Mouse (Mus musculus) liver, embryonic 14.5 days (tissue): ENCODE data around the gene Fyn. TPM values are rescaled to one million over a fixed set of nuclear protein-coding genes. Genes with fewer than 3 reads are reported as not detected.

Source experiments
- ATAC-seq: fragments of 200-750 bp; cut with Nextera tagmentation; 2 replicates; pipeline ENCODE4 v1.8.0; 2017; ENCODE audit warnings: moderate number of reproducible peaks, mild to moderate bottlenecking, moderate library complexity; ENCODE audit not compliant: insufficient read depth
- DNase-seq, 3 experiments: peaks; one replicate each; pipeline ENCODE4 v3.0.0-alpha.2; 2012 to 2013; ENCODE audit warnings: low read depth in 3 of 3, low spot score in 3 of 3
- H3K27ac ChIP-seq: fragments of 300-500 bp; sonication (generic); 2 replicates; pipeline ENCODE4 v1.5.1; 2014; ENCODE audit warnings: moderate library complexity, mild to moderate bottlenecking, control low read depth, inconsistent platforms
- H3K27me3 ChIP-seq: fragments of 300-500 bp; sonication (generic); 2 replicates; pipeline ENCODE4 v1.6.1; 2014; ENCODE audit warnings: mild to moderate bottlenecking, low read length, moderate library complexity; ENCODE audit not compliant: control insufficient read depth, insufficient read depth
- H3K36me3 ChIP-seq: fragments of 300-500 bp; sonication (generic); replicated peaks from 2 replicates; pipeline ENCODE4 v1.6.1; 2014; ENCODE audit warnings: low read depth; ENCODE audit not compliant: control insufficient read depth, insufficient read depth
- H3K4me1 ChIP-seq, 2 experiments: fragments of 200-500 bp in 1 of 2; fragments of 300-500 bp in 1 of 2; sonication (generic) in 1 of 2; replicated peaks; 2 replicates each; pipeline ENCODE4 v1.6.1; 2012 to 2014; ENCODE audit warnings: antibody characterized with exemption in 1 of 2, inconsistent platforms in 1 of 2, low read length in 1 of 2; ENCODE audit not compliant: control insufficient read depth in 2 of 2, insufficient read depth in 2 of 2
- H3K4me2 ChIP-seq: fragments of 300-500 bp; sonication (generic); 2 replicates; pipeline ENCODE4 v1.6.1; 2014; ENCODE audit warnings: low read depth, mild to moderate bottlenecking, control low read depth, moderate library complexity
- H3K4me3 ChIP-seq, 2 experiments: fragments of 200-500 bp in 1 of 2; fragments of 300-500 bp in 1 of 2; sonication (generic) in 1 of 2; 2 replicates each; pipeline ENCODE4 v1.5.1; 2012 to 2014; ENCODE audit warnings: low read depth in 2 of 2, low read length in 2 of 2, mild to moderate bottlenecking in 2 of 2, control low read depth in 1 of 2, inconsistent platforms in 1 of 2, moderate library complexity in 1 of 2; ENCODE audit not compliant: insufficient read depth in 1 of 2
- H3K9ac ChIP-seq: fragments of 300-500 bp; sonication (generic); replicated peaks from 2 replicates; pipeline ENCODE4 v1.6.1; 2014; ENCODE audit warnings: mild to moderate bottlenecking, control low read depth, moderate library complexity
- H3K9me3 ChIP-seq: fragments of 300-500 bp; sonication (generic); 2 replicates; pipeline ENCODE4 v1.6.1; 2016; ENCODE audit warnings: low read length, mixed read lengths; ENCODE audit not compliant: control insufficient read depth
- CTCF ChIP-seq: IDR thresholded peaks from 2 replicates; pipeline ENCODE4 v1.5.1; 2016; ENCODE audit warnings: antibody characterized with exemption, low read depth, control low read depth
- EP300 ChIP-seq: IDR thresholded peaks from 2 replicates; pipeline ENCODE4 v1.6.1; 2016; ENCODE audit warnings: antibody characterized with exemption, low read depth
- WGBS: fragments of 180-500 bp; shearing (Covaris S2); extraction: QIAGEN DNeasy Blood & Tissue Kit; methylation state at CpG from one replicate; pipeline ENCODE4 v1.1.7; 2014; ENCODE audit not compliant: insufficient replicate concordance; 5-methylcytosine and 5-hydroxymethylcytosine counted together
- polyA plus RNA-seq, 2 experiments: library from polyadenylated mRNA; depleted of rRNA in 1 of 2; stranded (reverse) in 1 of 2; unstranded in 1 of 2; fragments of >200 nt; fragmentation: Nextera tagmentation in 1 of 2; extraction: Ambion mirVana in 1 of 2; gene quantifications; 2 replicates each; pipeline versions ENCODE4 v1.2.1 to v1.2.3; 2012 to 2014

The Fyn gene
- polyA plus RNA-seq, 2 experiments: 8.2 to 9.8 TPM

DNA sequence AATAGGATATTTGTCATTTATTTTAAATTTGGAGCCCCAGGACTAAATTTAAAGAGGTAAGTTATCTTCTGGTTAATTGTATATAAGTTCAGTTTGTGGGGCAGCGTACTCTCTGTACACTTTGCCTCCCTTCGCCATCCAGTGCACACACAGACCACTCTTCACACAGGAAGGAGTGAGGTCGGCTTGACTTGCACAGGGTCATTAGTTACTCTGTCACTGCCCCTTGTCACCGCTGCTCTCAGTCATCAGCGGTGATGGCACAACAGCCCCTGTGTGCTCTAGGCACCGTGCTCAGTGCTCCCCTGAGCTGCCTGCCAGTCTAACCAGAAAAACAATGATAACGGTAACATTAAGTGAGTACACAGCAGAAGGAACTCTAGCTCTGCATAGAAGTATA is 21.9 kb downstream of the Fyn start:
- Histone ChIP-seq H3K4me3 (no peak overlapping the region), H3K9ac (no peak overlapping the region), H3K27ac (no peak overlapping the region), H3K4me2 (no peak overlapping the region), H3K36me3 (no peaks in the 10 kb centered on the region; the same call in 1 of the 2 replicates), H3K27me3 (no peaks in the 10 kb centered on the region), H3K9me3 (no peaks in the 10 kb centered on the region), H3K4me1 (peaks cover 2 to 4% of the 10 kb centered on the region in 2 experiments; a peak in 2 of 4 replicates)
- DNase-seq (no peak), ATAC-seq (no peak)
- TF ChIP-seq CTCF: no peak
- no peak for TF ChIP-seq EP300
- 85% methylated on average over 7 of the region's 7 CpGs for WGBS

DNA sequence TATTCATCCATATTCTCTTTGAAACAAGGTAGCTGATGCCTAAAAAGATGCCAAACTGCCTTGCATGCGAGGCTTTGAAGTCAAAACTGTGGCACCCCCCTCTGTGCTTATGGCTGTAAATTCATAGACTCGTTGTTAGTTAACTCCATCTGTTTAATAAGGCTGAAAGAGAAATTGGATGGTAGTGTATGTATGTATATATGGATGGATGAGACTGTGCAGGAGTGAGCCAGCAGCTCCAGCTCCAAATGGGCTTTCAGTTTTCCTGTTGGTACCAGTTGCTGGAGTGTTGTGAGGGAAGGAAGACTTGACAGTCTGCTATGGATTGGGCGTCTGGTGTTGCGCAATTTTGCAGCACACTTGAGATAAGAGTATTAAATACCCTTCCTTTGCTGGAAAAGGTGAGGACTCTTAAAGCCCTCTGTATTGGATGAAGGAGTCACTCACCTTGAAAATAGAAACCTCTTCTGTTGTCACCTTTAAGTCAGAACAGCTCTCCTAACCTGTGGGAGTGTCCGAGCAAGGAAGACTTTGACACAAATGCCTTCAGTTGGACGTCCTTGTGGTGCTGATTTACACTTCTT is 24.3 kb downstream of the Fyn start:
- WGBS: 69% methylated on average over 6 of the region's 6 CpGs
- no peak for DNase-seq
- no peak overlapping the region for H3K9ac ChIP-seq
- H3K4me1 ChIP-seq: no peaks in the 10 kb centered on the region
- H3K4me2 ChIP-seq: no peak overlapping the region
- H3K9me3 ChIP-seq: no peaks in the 10 kb centered on the region
- H3K4me3 ChIP-seq: no peak overlapping the region
- TF ChIP-seq CTCF (no peak), EP300 (no peak)
- H3K36me3 ChIP-seq: no peaks in the 10 kb centered on the region; the same call in 1 of the 2 replicates
- no peak overlapping the region for H3K27ac ChIP-seq
- ATAC-seq: no peak
- no peaks in the 10 kb centered on the region for H3K27me3 ChIP-seq

DNA sequence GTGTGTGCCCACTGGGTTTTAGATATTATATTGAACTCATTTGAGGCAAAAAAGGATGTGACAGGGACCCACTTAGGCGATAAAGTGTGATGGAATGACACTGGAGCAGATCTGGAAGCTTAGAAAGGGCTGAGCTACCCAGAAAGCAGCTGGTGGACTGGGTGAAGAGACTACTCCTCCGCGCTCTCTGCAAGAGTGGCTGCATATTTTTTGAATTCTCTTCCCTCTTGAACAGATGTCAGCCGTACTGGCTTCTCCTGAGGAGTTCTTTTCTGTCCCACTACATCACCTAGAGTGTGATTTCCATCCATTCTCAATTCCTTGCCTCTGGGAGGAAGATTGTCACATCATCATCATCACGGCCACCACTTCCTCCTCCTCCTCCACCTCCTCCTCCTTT is 26.9 kb downstream of the Fyn start:
- H3K9ac ChIP-seq: no peak overlapping the region
- ATAC-seq: no peak
- H3K4me2 ChIP-seq: no peak overlapping the region
- no peaks in the 10 kb centered on the region; the same call in 1 of the 2 replicates for H3K36me3 ChIP-seq
- H3K4me3 ChIP-seq: no peak overlapping the region
- H3K27me3 ChIP-seq: no peaks in the 10 kb centered on the region
- H3K9me3 ChIP-seq: no peaks in the 10 kb centered on the region
- TF ChIP-seq CTCF (no peak), EP300 (no peak)
- WGBS: 72% methylated on average over 5 of the region's 5 CpGs
- no peak for DNase-seq
- H3K27ac ChIP-seq: no peak overlapping the region
- no peaks in the 10 kb centered on the region for H3K4me1 ChIP-seq

DNA sequence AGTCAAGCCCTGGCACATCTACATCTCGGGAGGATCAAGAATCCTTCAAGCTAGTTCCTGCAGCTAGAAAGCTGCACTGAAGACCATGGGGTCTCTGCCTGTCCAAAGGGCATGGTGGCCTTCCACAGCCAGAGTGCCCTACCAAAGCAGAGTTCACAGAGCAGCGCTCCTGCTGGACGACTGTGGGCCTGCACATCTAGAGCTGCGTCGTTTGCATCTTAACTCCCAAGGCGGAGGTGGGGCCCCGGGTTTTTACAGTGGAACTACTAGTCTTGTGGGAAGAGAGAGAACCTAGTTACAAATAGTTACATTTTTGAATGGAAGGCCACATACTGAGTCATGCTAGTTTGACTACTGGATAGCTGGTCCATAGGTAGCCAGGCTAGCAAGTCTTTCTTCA is 30.3 kb downstream of the Fyn start:
- DNase-seq (no peak), ATAC-seq (no peak)
- Histone ChIP-seq H3K36me3 (no peaks in the 10 kb centered on the region), H3K4me2 (no peak overlapping the region), H3K9ac (no peak overlapping the region), H3K27me3 (no peaks in the 10 kb centered on the region), H3K4me1 (no peaks in the 10 kb centered on the region), H3K9me3 (no peaks in the 10 kb centered on the region), H3K27ac (no peak overlapping the region), H3K4me3 (no peak overlapping the region)
- 73% methylated on average over 7 of the region's 7 CpGs for WGBS
- TF ChIP-seq EP300 (no peak), CTCF (peak; percentile 40; the same call in 1 of the 2 replicates)

DNA sequence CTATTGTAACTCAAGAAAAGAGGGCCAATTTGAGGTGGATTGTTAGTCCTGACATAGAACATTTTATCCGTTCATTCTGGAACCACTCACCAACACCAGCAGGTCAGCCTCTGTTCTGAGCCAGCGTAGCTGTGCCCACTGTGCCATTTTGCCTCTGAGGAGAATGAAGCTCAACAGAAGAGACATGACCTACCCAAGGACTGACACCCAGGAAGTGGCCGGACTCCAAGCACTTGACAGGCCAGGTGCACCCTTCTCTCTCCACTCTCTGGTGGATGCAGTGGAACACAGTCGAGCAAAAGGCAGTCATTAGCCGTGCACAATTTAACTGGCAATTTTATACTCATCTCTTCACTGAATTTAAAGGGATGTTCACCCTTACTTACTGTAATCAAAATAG is 31.5 kb downstream of the Fyn start:
- H3K4me1 ChIP-seq: no peaks in the 10 kb centered on the region
- DNase-seq (no peak), ATAC-seq (no peak)
- WGBS: 78% methylated on average over 5 of the region's 5 CpGs
- no peak overlapping the region for H3K9ac ChIP-seq
- H3K9me3 ChIP-seq: no peaks in the 10 kb centered on the region
- TF ChIP-seq CTCF: no peak
- no peak for TF ChIP-seq EP300
- no peaks in the 10 kb centered on the region for H3K27me3 ChIP-seq
- H3K27ac ChIP-seq: no peak overlapping the region
- H3K4me3 ChIP-seq: no peak overlapping the region
- no peaks in the 10 kb centered on the region for H3K36me3 ChIP-seq
- no peak overlapping the region for H3K4me2 ChIP-seq
